Mouse (Mus musculus): ENCODE data around the gene Spag6.

- no peak for TF ChIP-seq HCFC1 (IDR thresholded peaks at IDR 0.05; ENCODE audit: low read depth, low read length)
- TF ChIP-seq CTCF (IDR thresholded peaks at IDR 0.05 in 2 of 3, conservative IDR thresholded peaks at IDR 0.05 in 1 of 3; ENCODE audit: control insufficient read depth in 1 of 3, insufficient read depth in 1 of 3, low read depth in 2 of 3, low read length in 3 of 3, poor library complexity in 1 of 3, severe bottlenecking in 1 of 3): no peak; a peak in 1 of 6 replicates
- no peak for TF ChIP-seq USF2 (IDR thresholded peaks at IDR 0.05; ENCODE audit: borderline replicate concordance in 1 of 2, insufficient read depth in 1 of 2, low read depth in 1 of 2, low read length in 2 of 2)
These were observed 20.5 kb downstream of the Spag6 start for GRCm38 (mm10) chr2:18714337-18714736.

All from MEL (cell line).